Mouse (Mus musculus) stomach, embryonic 15.5 days (tissue): Measurements from ENCODE around the gene Zmat1. TPM values are rescaled to one million over a fixed set of nuclear protein-coding genes. Genes with fewer than 3 reads are reported as not detected.
A peak's percentile ranks its signal among the peaks of the same experiment; 100 is the strongest.
"Not testable (repeated sequence)": the region's sequence is repeated elsewhere in the genome, so short reads cannot be mapped to it uniquely, and the experiment has no call there.

ENCODE experiments used
- ATAC-seq: fragments of 200-750 bp; cut with Nextera tagmentation; 2 replicates; pipeline ENCODE4 v1.8.0; 2017; ENCODE audit warnings: low read depth, moderate number of reproducible peaks, moderate TSS enrichment; ENCODE audit not compliant: insufficient read depth, low FRiP score
- H3K27ac ChIP-seq: fragments of 300-500 bp; sonication (generic); 2 replicates; pipeline ENCODE4 v1.5.1; 2015; ENCODE audit warnings: mild to moderate bottlenecking, inconsistent platforms
- H3K27me3 ChIP-seq: fragments of 300-500 bp; sonication (generic); replicated peaks from 2 replicates; pipeline ENCODE4 v1.6.1; 2015; ENCODE audit warnings: inconsistent platforms
- H3K36me3 ChIP-seq: fragments of 300-500 bp; sonication (generic); 2 replicates; pipeline ENCODE4 v1.6.1; 2015; ENCODE audit warnings: inconsistent platforms
- H3K4me1 ChIP-seq: fragments of 300-500 bp; sonication (generic); 2 replicates; pipeline ENCODE4 v1.6.1; 2015; ENCODE audit warnings: inconsistent platforms
- H3K4me2 ChIP-seq: fragments of 300-500 bp; sonication (generic); 2 replicates; pipeline ENCODE4 v1.6.1; 2015; ENCODE audit warnings: mild to moderate bottlenecking, inconsistent platforms
- H3K4me3 ChIP-seq: fragments of 300-500 bp; sonication (generic); replicated peaks from 2 replicates; pipeline ENCODE4 v1.5.1; 2015; ENCODE audit warnings: inconsistent platforms
- H3K9ac ChIP-seq: fragments of 300-500 bp; sonication (generic); 2 replicates; pipeline ENCODE4 v1.6.1; 2015; ENCODE audit warnings: inconsistent platforms
- H3K9me3 ChIP-seq: fragments of 300-500 bp; sonication (generic); 2 replicates; pipeline ENCODE4 v1.6.1; 2016; ENCODE audit warnings: inconsistent platforms
- WGBS: fragments of 180-500 bp; shearing (Covaris S2); methylation state at CpG from one replicate; pipeline ENCODE4 v1.1.7; 2015; 5-methylcytosine and 5-hydroxymethylcytosine counted together
- polyA plus RNA-seq: library from polyadenylated mRNA; unstranded; fragments of >200 nt; fragmentation: Nextera tagmentation; extraction: Ambion mirVana; gene quantifications from 2 replicates; pipeline ENCODE4 v1.2.1, GENCODE M21; 2015

The Zmat1 gene
- polyA plus RNA-seq: 4.9 and 5.4 TPM in 2 replicates

DNA sequence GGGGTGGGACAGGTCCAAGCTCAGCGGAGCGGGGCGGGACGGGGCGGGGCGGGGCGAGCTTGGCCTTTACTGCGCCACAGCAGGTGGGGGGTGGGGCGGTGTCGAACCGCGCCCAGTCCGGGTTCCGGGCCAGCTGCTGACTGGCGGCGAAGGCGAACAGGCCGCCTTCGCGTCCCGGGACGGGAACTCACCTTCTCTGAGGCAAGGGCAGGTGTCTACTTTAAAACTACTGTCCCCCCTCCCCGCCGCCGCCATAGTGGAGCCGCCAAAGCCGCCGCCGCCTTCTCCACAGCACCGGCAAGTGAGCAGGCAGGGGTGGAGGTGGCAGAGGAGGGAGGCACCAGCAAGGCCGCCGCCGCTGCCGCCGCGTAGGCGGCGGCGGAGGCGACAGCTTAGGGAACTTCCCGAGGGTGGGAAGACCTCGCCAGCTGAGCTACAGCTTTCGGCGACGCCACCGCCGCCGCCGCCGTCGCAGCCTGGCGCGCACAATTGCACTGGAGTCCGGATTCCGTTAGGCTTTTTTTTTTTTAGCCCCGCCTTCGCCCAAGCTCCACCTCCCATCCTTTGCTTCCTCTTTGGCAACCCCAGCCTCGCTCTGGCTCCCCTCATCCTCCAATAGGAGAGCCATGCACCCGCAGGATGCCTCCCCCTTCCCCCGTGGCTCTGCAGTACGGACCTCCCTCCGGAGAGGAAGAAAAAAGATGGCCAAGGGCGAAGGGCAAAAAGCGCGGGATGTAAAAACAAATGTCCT, at the start of gene Zmat1:
Gene Zmat1, minus strand, starts transcription at position 490 of the 751 bp plus-strand sequence.
- Histone ChIP-seq H3K4me2 (peak within 1 kb of the TSS; percentile 44), H3K4me1 (no peaks in the 10 kb centered on the region), H3K9ac (peak within 1 kb of the TSS; percentile 58; the same call in 1 of the 2 replicates), H3K27me3 (no peaks in the 10 kb centered on the region), H3K27ac (peak within 1 kb of the TSS; percentile 89), H3K4me3 (peak within 1 kb of the TSS; percentile 61), H3K9me3 (no peaks in the 10 kb centered on the region), H3K36me3 (no peaks in the 10 kb centered on the region)
- peak; percentile 99 for ATAC-seq
- WGBS: 22% methylated on average over 53 of the region's 65 CpGs

DNA sequence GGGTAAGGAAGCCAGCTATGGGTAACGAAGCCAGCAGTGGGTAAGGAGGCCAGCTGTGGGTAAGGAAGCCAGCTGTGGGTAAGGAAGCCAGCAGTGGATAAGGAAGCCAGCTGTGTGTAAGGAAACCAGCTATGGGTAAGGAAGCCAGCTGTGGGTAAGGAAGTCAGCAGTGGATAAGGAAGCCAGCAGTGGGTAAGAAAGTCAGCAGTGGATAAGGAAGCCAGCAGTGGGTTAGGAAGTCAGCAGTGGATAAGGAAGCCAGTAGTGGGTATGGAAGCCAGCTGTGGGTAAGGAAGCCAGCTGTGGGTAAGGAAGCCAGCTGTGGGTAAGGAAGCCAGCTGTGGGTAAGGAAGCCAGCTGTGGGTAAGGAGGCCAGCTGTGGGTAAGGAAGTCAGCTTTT, 44.9 kb upstream of the Zmat1 start:
- H3K4me2 ChIP-seq, H3K27me3 ChIP-seq, H3K4me3 ChIP-seq, H3K9me3 ChIP-seq, ATAC-seq, H3K4me1 ChIP-seq, H3K27ac ChIP-seq, H3K36me3 ChIP-seq, H3K9ac ChIP-seq: not testable (repeated sequence)
- 69% methylated on average over 1 of the region's 1 CpGs for WGBS

DNA sequence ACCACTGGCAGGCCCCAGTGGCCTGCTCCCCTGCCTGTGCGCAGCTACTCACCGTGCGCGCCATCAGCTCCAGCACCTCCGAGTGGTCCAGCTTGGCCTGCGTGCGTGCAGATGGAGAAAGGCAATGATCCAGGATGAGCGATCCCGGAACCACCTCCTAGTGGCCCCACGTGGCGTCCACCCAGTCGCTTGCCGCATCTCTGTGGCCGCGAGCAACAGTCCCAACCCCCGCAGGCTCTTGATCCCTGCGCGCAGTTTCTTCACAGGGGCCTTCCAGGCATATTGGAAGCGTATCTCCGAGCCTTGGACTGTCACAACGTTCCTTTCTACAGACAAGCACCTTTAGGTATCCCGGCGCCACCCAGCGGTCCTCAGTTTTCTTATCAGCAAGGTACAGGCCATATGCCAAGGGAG, 27.0 kb upstream of the Zmat1 start:
- Histone ChIP-seq H3K4me1 (no peaks in the 10 kb centered on the region), H3K4me2 (peak overlapping the region; percentile 48), H3K9me3 (no peaks in the 10 kb centered on the region), H3K36me3 (no peaks in the 10 kb centered on the region), H3K27ac (no peak overlapping the region), H3K9ac (no peak overlapping the region), H3K27me3 (0 out of 2 replicates have a peak, but pooled peaks cover 12% of the 10 kb centered on the region), H3K4me3 (peak overlapping the region; percentile 19)
- ATAC-seq: no peak
- 18% methylated on average over 24 of the region's 24 CpGs for WGBS

DNA sequence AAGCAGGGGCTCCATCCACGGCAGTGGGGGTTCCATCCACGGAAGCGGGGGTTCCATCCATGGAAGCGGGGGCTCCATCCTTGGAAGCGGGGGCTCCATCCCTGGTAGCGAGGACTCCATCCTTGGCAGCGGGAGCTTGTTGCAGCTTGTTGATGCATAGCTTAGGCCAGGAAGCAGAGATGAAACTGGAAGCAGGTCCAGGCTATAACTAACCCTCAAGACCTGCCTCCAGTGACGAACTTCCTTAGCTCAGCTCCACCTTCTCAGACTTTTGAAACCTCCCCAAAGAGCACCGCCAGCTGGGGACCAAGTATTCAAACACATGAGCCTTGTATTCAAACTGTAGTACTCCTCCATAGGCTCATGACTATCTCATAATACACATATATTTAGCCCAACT, 16.1 kb upstream of the Zmat1 start:
- Histone ChIP-seq H3K9ac (no peak overlapping the region), H3K4me1 (no peaks in the 10 kb centered on the region), H3K27me3 (no peaks in the 10 kb centered on the region), H3K27ac (no peak overlapping the region), H3K4me3 (no peak overlapping the region), H3K36me3 (no peaks in the 10 kb centered on the region), H3K4me2 (no peak overlapping the region), H3K9me3 (no peaks in the 10 kb centered on the region)
- WGBS: 73% methylated on average over 9 of the region's 9 CpGs
- ATAC-seq: no peak

DNA sequence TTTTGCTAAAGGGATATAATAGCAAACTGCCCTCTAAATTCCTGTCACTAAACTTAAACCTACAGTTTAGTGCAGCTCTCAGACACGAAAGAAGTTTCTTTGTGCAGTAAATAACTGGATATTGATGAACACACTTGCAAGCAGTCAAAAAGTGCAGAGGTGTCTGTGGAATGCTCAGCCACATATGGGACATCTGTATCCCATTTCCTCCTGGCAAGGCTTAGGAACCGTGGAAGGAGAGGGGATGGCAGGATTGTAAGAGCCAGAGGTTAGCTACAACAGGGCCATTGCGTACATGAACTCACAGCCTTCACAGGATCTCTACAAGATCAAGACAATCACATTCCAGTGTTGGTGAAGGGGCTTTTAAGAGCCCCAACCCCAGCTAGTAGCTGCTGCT, 2.4 kb upstream of the Zmat1 start:
- H3K4me3 ChIP-seq: no peak overlapping the region
- 58% methylated on average over 3 of the region's 3 CpGs for WGBS
- no peaks in the 10 kb centered on the region for H3K27me3 ChIP-seq
- no peak overlapping the region for H3K9ac ChIP-seq
- H3K27ac ChIP-seq: no peak overlapping the region
- no peaks in the 10 kb centered on the region for H3K9me3 ChIP-seq
- H3K4me1 ChIP-seq: no peaks in the 10 kb centered on the region
- H3K4me2 ChIP-seq: no peak overlapping the region
- no peak for ATAC-seq
- no peaks in the 10 kb centered on the region for H3K36me3 ChIP-seq

DNA sequence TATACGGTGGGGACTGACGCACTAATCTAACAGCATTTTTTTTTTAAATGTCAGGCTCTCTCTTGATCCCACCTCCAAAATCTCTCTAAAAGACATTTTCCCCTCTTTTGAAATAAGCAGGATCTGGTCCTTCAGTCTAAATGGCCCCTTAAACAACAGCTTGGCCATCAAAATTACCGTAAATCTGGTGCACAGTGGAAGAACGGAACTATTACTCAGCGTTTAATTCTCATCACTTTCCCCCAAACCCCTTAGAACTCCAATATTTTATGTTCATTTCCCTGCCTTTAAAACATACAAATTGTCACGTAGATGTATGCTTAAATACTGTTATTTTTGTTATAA, 434 bp upstream of the Zmat1 start:
- peak overlapping the region; percentile 61 for H3K4me3 ChIP-seq
- H3K27me3 ChIP-seq: no peaks in the 10 kb centered on the region
- 40% methylated on average over 6 of the region's 6 CpGs for WGBS
- no peaks in the 10 kb centered on the region for H3K9me3 ChIP-seq
- no peak for ATAC-seq
- H3K27ac ChIP-seq: peak overlapping the region; percentile 23; the same call in 1 of the 2 replicates
- no peaks in the 10 kb centered on the region for H3K4me1 ChIP-seq
- H3K36me3 ChIP-seq: no peaks in the 10 kb centered on the region
- H3K9ac ChIP-seq: no peak overlapping the region
- H3K4me2 ChIP-seq: peak overlapping the region; percentile 44

DNA sequence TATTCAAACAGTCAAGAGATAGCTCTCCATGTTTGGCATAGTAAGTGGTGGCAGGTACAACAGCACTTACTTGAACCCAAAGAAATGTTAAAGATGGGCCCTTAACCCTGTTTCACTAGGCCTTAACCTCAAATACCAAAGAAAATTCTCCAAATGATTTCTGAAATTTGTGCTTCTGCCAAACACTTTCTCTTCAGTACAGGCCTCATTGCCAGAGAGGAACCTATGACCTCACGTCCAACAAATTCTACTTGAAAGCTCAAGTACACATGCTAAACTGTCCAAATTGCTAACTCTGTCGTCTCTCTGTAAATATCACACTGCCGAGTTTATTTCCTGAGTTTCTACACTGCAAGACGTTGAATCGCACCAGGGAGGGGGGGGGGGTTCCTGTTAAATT, 988 bp downstream of the Zmat1 start:
- 23% methylated on average over 5 of the region's 5 CpGs for WGBS
- no peak overlapping the region for H3K27ac ChIP-seq
- no peaks in the 10 kb centered on the region for H3K36me3 ChIP-seq
- H3K4me1 ChIP-seq: no peaks in the 10 kb centered on the region
- peak overlapping the region; percentile 61 for H3K4me3 ChIP-seq
- no peaks in the 10 kb centered on the region for H3K27me3 ChIP-seq
- no peak for ATAC-seq
- no peak overlapping the region for H3K9ac ChIP-seq
- H3K4me2 ChIP-seq: peak overlapping the region; percentile 41
- H3K9me3 ChIP-seq: no peaks in the 10 kb centered on the region

DNA sequence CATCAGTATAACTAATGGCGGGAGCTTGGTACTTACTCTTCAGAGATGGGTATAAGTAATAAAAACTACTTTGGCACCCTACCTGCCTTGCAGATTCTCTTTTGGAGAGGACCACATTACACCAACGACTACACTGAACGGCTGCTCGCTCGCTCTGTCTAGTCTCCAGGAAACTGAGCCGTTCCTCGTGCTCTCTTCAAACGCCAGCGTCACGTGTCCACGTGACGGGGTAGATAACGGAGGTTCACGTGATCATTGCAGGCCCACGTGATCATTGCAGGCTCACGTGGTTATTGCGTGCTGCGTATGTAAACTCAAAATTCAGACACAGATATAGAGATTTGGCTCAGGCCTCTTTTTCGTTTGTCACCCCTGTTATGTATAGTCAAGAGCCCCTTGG, 44.5 kb downstream of the Zmat1 start, which contains the start of gene Nxf2:
Gene Nxf2, minus strand, starts transcription at position 209 of the 400 bp plus-strand sequence.
- peak within 1 kb of the TSS; percentile 29 for H3K4me3 ChIP-seq
- peak within 1 kb of the TSS; percentile 44 for H3K4me2 ChIP-seq
- H3K27ac ChIP-seq: no peak within 1 kb of the TSS
- ATAC-seq: no peak
- WGBS: 89% methylated on average over 19 of the region's 19 CpGs
- H3K9me3 ChIP-seq: no peaks in the 10 kb centered on the region
- H3K36me3 ChIP-seq: no peaks in the 10 kb centered on the region
- H3K4me1 ChIP-seq: no peaks in the 10 kb centered on the region
- H3K27me3 ChIP-seq: no peaks in the 10 kb centered on the region
- no peak within 1 kb of the TSS for H3K9ac ChIP-seq

DNA sequence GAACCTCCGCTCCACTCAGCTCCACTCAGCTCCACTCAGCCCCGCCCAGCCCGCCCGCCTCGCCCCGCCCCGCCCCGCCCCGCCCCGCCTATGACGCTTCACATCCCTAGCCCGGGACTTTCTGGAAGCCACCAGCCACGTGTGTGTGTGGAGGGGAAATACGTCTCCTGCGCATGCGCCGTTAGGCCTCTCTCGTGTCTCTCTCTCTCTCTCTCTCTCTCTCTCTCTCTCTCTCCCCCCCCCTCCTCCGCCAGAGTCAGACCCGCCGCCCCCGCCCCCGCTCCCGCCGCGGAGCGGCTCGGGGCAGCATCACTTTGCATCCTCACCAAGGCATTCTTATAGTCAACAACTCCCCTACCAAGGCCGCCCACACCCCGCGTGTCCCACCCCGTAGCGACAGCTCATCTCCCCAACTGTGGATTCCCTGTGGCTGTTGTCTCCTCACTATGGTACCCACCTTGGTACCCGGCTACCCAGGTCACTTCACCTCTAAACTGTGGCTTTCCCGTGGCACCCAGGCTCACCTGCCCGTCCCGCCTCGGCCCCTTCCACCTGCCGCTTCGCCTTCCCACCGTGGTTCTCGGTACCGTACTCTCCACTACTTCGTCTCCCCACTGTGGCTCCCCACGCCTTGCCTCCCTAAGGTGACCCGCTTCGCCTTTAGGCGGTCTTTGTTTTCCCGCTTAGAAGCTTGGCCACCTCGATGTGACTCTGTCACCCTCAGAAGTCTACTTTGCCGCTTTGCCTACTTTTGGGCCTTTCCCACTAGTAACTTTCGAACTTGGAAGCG, 45.5 kb downstream of the Zmat1 start:
- ATAC-seq: peak; percentile 83
- no peak overlapping the region for H3K27ac ChIP-seq
- WGBS: 50% methylated on average over 40 of the region's 53 CpGs
- H3K9me3 ChIP-seq: no peaks in the 10 kb centered on the region
- H3K9ac ChIP-seq: no peak overlapping the region
- H3K4me1 ChIP-seq: no peaks in the 10 kb centered on the region
- H3K4me2 ChIP-seq: peak overlapping the region; percentile 44
- H3K27me3 ChIP-seq: no peaks in the 10 kb centered on the region
- H3K4me3 ChIP-seq: peak overlapping the region; percentile 29
- no peaks in the 10 kb centered on the region for H3K36me3 ChIP-seq

DNA sequence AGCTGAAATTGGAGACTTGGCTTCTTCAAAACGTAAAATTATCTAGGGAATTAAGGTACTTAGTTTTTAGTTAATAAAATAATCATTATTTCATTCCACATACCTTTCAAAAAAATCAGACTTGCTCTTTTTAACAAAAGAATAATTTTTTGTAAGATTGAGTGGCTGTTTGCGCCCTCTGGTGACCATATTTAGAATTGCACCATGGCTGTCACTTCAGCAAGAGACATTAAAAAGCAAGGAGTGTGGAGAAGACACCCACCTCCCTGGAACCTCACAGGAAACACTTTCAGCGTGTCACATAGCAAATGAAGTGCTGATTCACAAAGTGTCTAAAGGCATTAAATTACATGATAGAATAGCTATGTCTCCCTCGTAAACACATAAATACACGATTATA, 78.6 kb downstream of the Zmat1 start:
- Histone ChIP-seq H3K4me1 (no peaks in the 10 kb centered on the region), H3K27ac (no peak overlapping the region), H3K9ac (no peak overlapping the region), H3K4me3 (no peak overlapping the region), H3K36me3 (no peaks in the 10 kb centered on the region), H3K9me3 (no peaks in the 10 kb centered on the region), H3K27me3 (no peaks in the 10 kb centered on the region), H3K4me2 (no peak overlapping the region)
- 32% methylated on average over 5 of the region's 5 CpGs for WGBS
- no peak for ATAC-seq

DNA sequence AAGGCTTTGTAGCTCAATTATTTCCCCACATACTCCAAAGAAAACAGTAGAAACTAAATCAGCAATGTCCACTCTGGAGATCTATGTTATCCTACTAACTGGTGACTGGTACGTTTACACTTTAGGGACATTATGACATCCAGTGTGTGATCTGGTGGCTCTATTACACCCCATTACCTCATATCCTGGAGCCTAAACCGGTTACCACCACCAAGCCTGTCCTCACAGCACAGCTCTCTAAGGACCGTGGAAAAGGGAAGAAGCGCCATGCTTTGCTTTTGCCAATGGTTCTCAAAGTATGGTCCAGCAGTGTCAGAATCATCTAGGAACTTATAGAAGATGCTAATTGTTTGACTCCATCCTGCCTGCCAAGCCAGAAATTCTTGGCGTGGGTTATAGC, 79.1 kb downstream of the Zmat1 start:
- H3K4me1 ChIP-seq: no peaks in the 10 kb centered on the region
- H3K27me3 ChIP-seq: no peaks in the 10 kb centered on the region
- no peaks in the 10 kb centered on the region for H3K9me3 ChIP-seq
- H3K9ac ChIP-seq: no peak overlapping the region
- ATAC-seq: no peak
- no peak overlapping the region for H3K4me3 ChIP-seq
- no peak overlapping the region for H3K4me2 ChIP-seq
- no peak overlapping the region for H3K27ac ChIP-seq
- 72% methylated on average over 5 of the region's 5 CpGs for WGBS
- H3K36me3 ChIP-seq: no peaks in the 10 kb centered on the region

DNA sequence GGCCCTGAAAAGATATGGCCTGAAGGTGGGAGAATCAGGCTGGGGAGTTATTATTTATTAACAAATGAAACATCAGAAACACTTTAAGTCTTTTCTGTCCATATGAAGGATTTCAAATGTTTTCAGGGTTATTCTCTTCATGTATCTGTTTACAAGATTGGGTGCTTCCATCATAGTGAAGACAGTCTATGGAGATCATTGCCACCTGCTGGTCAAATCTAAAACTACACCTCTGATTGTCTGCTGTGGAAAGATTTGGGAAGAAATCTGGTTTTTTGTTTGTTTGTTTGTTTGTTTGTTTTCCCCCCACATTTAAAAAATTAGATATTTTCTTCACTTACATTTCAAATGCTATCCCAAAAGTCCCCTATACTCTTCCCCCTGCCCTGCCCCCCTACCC, 84.0 kb downstream of the Zmat1 start:
- no peak overlapping the region for H3K4me3 ChIP-seq
- no peaks in the 10 kb centered on the region for H3K36me3 ChIP-seq
- H3K4me2 ChIP-seq: no peak overlapping the region
- H3K27ac ChIP-seq: no peak overlapping the region
- no peak for ATAC-seq
- no peaks in the 10 kb centered on the region for H3K27me3 ChIP-seq
- H3K9me3 ChIP-seq: no peaks in the 10 kb centered on the region
- H3K9ac ChIP-seq: no peak overlapping the region
- H3K4me1 ChIP-seq: no peaks in the 10 kb centered on the region
